Mouse (Mus musculus) heart, postnatal 10 days (tissue): ENCODE data around the gene Lrpap1. TPM values are rescaled to one million over a fixed set of nuclear protein-coding genes. Genes with fewer than 3 reads are reported as not detected.
A peak's percentile ranks its signal among the peaks of the same experiment; 100 is the strongest.

Experiments
- DNase-seq, 2 experiments: peaks; one replicate each; pipeline ENCODE4 v3.0.0; 2021
- intact Hi-C: fragments of 180-260 bp; cut with DNase I; formaldehyde crosslinking; loops from one replicate; pipeline ENCODE4 v1.15.1; 2025
- total RNA-seq, 2 experiments: library from RNA; stranded (reverse); gene quantifications; 2 replicates each; pipeline ENCODE4 v1.2.3; 2021

Lrpap1 gene
- total RNA-seq, 2 experiments from 2014 or later: 52.6 to 58.3 TPM

- intact Hi-C loops: no loop called here
- peak; percentile 58 to 60 for DNase-seq
Observed at GRCm38 (mm10) chr5:35060098-35060497, 45.5 kb downstream of the Lrpap1 start.

DNA sequence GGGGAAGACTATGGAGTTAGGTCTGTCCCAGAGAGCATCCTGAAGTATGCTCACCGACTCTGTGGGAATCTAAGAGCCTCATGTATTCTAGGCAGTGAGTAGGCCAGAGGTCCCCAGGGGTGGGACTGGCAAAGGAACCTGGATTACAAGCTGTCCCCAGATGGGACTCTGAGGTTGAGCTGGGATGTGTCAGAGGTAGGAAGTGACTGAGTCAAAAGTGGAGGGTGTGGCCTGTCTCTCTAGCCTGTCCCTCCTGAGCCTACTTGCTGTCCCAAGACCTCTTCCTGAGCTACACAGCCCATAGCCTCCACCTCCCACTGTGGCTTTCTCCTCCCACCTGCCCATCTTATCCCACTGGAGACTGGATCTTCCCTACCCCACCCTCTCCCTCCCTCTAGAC, 47.4 kb downstream of the Lrpap1 start:
- intact Hi-C loops: no loop called here
- peak in 1 of 2 experiments; percentile 35 for DNase-seq

DNA sequence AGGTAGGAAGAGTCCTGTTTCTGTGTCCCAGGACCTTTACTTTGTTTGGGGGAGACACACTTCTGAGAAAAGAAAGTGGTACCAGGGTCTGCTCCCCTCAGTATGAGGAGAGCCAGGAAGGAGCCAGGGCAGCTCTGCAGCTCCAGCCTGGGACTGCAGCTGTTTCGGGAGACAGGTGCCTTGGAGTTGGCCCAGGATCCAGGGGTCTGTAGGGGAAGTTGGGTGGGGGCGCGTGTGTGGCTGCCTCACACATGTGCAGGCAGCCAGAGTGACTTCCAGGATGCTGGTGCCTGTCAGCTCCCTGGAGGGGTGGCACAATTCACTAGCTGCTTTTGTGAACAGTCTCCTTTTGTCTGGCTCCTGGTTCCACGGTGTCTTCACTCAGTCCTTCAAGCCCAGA, 48.0 kb downstream of the Lrpap1 start:
- DNase-seq: no peak
- intact Hi-C loops: no loop called here

DNA sequence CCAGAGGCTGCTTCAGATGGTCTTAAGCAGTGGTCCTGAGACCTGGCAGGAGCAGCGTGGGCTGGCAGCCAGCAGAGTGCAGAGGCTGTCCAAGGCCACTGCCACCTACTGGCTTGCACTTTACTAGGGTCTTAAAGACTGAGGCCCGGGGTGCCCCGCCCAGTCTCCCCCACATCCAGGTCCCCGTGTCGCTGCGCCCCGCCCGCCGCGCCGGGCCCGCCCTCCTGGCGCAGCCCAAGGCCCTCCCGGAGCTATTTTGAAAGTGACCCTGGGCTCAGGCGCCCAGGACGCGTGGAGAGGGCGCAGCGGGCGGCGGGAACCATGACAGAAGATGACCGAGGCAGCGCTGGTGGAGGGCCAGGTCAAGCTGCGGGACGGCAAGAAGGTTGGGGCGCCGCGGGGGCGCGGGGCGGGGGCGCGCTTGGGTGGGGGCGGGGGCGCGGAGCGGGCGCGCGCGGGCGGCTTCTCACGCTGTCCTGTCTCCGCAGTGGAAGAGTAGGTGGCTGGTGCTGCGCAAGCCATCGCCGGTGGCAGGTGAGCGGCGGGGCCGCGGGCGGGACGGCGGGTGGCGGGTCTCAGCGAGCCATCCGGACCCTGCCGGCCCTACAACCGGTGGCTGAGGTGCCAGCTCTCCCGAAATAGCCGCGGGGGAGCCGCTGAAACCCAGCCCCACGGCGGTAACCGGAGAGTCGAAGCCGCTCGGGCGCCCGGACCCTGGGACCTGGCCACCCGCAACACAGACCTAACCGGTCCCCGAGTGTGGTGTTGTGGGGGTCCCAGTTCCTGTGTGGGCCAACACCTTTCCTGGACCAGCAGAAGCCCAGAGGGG, 48.7 kb downstream of the Lrpap1 start, which contains the start of gene Dok7:
Gene Dok7, plus strand, starts transcription at position 163 of the 829 bp plus-strand sequence.
- DNase-seq: peak; percentile 75 to 83
- intact Hi-C loops: no loop called here

GRCm38 (mm10) chr5:35055076-35055475, 50.5 kb downstream of the Lrpap1 start:
- peak; percentile 71 to 74 for DNase-seq
- intact Hi-C loops: no loop called here

- intact Hi-C loops: loop anchor here (5.0 kb wide), 2 partner anchors 33 to 293 kb away; no protein-coding TSS in a partner anchor
- DNase-seq: no peak
Observed at GRCm38 (mm10) chr5:35054628-35055027, 50.9 kb downstream of the Lrpap1 start.

DNA sequence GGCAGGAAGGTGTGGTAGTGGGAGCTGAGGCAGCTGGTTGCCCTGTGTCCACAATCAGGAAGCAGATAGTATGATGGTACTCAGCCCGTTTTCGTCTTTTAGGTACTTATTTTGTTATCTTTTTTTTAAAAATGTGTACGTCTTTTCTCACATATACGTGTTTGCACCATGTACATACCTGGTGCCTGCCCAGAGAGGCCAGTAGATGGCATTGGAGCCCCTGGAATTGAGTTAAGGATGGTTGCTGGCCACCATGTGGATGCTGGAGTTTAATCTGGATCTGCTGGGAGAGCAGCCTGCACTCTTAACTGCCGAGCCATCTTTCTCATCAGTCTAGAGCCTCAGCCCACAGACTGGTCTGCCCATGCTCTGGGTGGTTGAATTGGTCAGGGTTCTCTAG, 55.0 kb downstream of the Lrpap1 start:
- DNase-seq: no peak
- intact Hi-C loops: loop anchor here (5.0 kb wide), 2 partner anchors 37 to 297 kb away; no protein-coding TSS in a partner anchor

DNA sequence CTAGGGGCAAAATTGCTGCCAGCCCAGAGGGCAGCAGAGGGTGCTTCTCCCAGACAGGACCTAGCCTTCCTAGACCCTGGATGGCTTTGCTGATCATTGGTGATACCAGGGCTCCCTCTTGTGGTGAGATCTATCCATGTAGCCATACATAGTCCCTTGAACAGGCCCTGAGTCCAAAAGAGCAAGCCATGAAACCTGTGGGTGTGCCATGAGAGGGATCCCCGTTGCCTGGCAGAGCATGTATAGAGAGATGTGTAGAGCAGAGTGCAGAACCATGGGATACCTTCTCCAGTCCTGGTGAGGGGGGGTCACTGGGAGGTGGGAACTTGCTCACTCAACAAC, 62.5 kb downstream of the Lrpap1 start:
- intact Hi-C loops: loop anchor here (1.0 to 5.0 kb wide), 2 partner anchors 57 to 381 kb away; partner anchors contain the start of genes Grk4 and Nop14
- peak; percentile 87 to 92 for DNase-seq

GRCm38 (mm10) chr5:35042431-35043109, 63.0 kb downstream of the Lrpap1 start:
- DNase-seq: no peak
- intact Hi-C loops: loop anchor here (1.0 to 5.0 kb wide), 3 partner anchors 56 to 380 kb away; partner anchors contain the start of genes Grk4 and Nop14

Other genes starting within 250 kb of the Lrpap1 start
- under 1 TPM; 0.25 to 0.62 TPM for gene Msantd1, start 197.8 kb downstream of the Lrpap1 start, total RNA-seq
- 10 to 100 TPM; 32.5 to 36.5 TPM for gene Rgs12, start 156.3 kb downstream of the Lrpap1 start, total RNA-seq
- 1 to 10 TPM; 1.1 TPM for gene Hgfac, start 64.3 kb downstream of the Lrpap1 start, total RNA-seq
- 10 to 100 TPM; 32.3 to 52.6 TPM for gene Dok7, start 49.0 kb downstream of the Lrpap1 start, total RNA-seq
- gene Adra2c, start 172.6 kb upstream of the Lrpap1 start, total RNA-seq: under 1 TPM; 0.30 to 0.43 TPM